In the genomic region with DNA sequence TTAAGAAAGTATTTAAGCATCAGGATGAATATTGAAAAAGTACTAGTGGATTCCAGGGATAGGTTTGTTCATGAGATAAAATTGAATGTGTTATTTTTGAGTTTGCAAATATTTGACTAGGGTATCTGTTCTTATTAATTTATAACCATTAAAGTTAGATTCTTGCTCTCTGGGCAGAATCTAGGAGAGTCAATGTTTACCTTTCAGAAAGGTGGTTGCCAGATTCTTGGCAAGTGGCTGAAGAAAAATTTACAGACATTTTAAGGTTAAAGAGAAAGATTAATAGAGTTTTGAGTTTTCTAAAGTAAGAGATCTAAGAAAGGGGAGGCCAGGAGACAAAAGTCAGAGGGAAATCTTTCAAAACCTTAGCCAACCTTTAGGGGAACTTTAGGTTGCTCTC, we compare ENCODE assay signal across 24 mouse cellular contexts.
"Had no signal": no experiment of that assay in that cellular context is flagged by ENCODE, and none has a peak within 500 bp of the region (broad histone marks: within the 10 kb centered on the region; RNA-seq: fewer than 3 reads in every experiment).

No protein-coding gene starts in this region.

- H3K27ac ChIP-seq: heart, adult 2 months; heart, embryonic 13.5 days; heart, embryonic 15.5 days; hindbrain, embryonic 13.5 days; hindbrain, embryonic 15.5 days; hindbrain, postnatal 0 days; kidney, postnatal 0 days; limb, embryonic 13.5 days; limb, embryonic 15.5 days; liver, embryonic 12.5 days; liver, embryonic 14.5 days had no signal

- ATAC-seq: forebrain, postnatal 0 days; hindbrain, postnatal 0 days; intestine, embryonic 16.5 days; liver, embryonic 12.5 days had no signal

- H3K4me1 ChIP-seq: heart, embryonic 13.5 days; heart, embryonic 15.5 days; hindbrain, embryonic 13.5 days; hindbrain, embryonic 15.5 days; limb, embryonic 13.5 days; limb, embryonic 15.5 days; liver, embryonic 12.5 days had no signal

- H3K27me3 ChIP-seq: heart, embryonic 13.5 days; heart, embryonic 15.5 days; hindbrain, embryonic 13.5 days; hindbrain, embryonic 15.5 days; limb, embryonic 13.5 days; limb, embryonic 15.5 days; liver, embryonic 12.5 days had no signal

- H3K4me2 ChIP-seq: heart, embryonic 11.5 days; heart, embryonic 13.5 days; heart, embryonic 15.5 days; hindbrain, embryonic 13.5 days; hindbrain, embryonic 15.5 days; limb, embryonic 13.5 days; limb, embryonic 15.5 days; liver, embryonic 12.5 days had no signal

- DNase-seq: forebrain, postnatal 0 days; gastrocnemius, postnatal 14 days; gastrocnemius, postnatal 36 days; heart, adult 11 months; heart, adult 2 months; heart, postnatal 14 days; heart, postnatal 36 days; kidney, adult 11 months; kidney, postnatal 25 days; layer of hippocampus, adult 9-11 months; layer of hippocampus, postnatal 36 days; left cerebral cortex, postnatal 4 days had no signal

- H3K9me3 ChIP-seq: heart, embryonic 13.5 days; heart, embryonic 15.5 days; hindbrain, embryonic 13.5 days; hindbrain, embryonic 15.5 days; limb, embryonic 13.5 days; limb, embryonic 15.5 days; liver, embryonic 12.5 days had no signal

- H3K4me3 ChIP-seq: heart, adult 2 months; heart, embryonic 13.5 days; heart, embryonic 15.5 days; hindbrain, embryonic 13.5 days; hindbrain, embryonic 15.5 days; limb, embryonic 13.5 days; limb, embryonic 15.5 days; liver, embryonic 12.5 days had no signal

- H3K9ac ChIP-seq: forebrain, postnatal 0 days; heart, embryonic 13.5 days; heart, embryonic 15.5 days; hindbrain, embryonic 13.5 days; hindbrain, embryonic 15.5 days; limb, embryonic 13.5 days; limb, embryonic 15.5 days; liver, embryonic 12.5 days; liver, embryonic 14.5 days had no signal

- H3K36me3 ChIP-seq: heart, embryonic 13.5 days; heart, embryonic 15.5 days; hindbrain, embryonic 13.5 days; hindbrain, embryonic 15.5 days; limb, embryonic 13.5 days; limb, embryonic 15.5 days; liver, embryonic 12.5 days had no signal
